Mouse (Mus musculus) gastrocnemius, postnatal 4 days (tissue): Measurements from ENCODE around the gene Zfand2a. TPM values are rescaled to one million over a fixed set of nuclear protein-coding genes. Genes with fewer than 3 reads are reported as not detected.

Source experiments
- DNase-seq, 2 experiments: peaks; one replicate each; pipeline ENCODE4 v3.0.0; 2021 to 2022; ENCODE audit warnings: low spot score in 2 of 2, mixed read lengths in 2 of 2
- long read RNA-seq, 2 experiments: library from polyadenylated mRNA; stranded (forward); transcript quantifications; one replicate each; pipeline ENCODE4 v2.0.0; 2021
- total RNA-seq, 2 experiments: library from RNA; stranded (reverse); gene quantifications; 2 replicates each; pipeline ENCODE4 v1.2.3; 2021

The Zfand2a gene
- total RNA-seq, result 10 to 100 TPM; 13.6 to 13.7 TPM
- long read RNA-seq, experiment 1, partial matches to known transcripts, result 1 of 5 reads
- long read RNA-seq, experiment 1, other reads (novel, unspliced or antisense), result 1 of 5 reads
- long read RNA-seq, experiment 2, partial matches to known transcripts, result 2 of 5 reads
- long read RNA-seq, experiment 2, other reads (novel, unspliced or antisense), result 1 of 5 reads

DNA sequence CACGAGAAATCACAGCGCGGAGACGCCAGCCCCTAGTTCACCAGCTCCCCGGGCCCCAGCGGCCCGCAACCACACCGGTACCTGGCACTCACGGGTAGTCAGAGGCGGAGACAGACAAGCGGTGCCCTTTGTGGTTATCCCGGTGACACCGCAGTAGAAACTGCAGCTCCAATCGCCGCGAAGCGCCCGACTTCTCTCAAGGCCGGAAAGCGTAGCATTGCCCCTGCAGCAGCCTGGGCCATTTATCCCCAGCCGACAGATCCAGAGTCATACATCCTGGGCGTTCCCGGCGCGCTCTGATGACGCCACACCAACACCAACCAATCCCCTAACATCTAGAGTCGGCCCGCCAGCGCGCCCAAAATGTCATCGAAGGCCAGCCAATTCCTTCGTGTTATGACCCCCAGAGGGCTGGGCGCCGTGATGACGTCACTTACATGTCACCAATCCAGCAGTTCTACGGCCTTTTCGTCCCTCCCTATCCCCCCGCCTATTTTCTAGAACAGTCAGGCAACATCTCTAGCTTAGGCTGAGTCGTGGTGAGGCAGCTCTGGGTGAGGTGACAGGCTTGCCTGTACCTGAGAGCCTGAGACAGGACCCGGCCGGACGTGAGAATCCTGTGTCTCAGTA, at the start of gene Zfand2a:
Gene Zfand2a, minus strand, starts transcription at position 365 of the 630 bp plus-strand sequence.
- peak; percentile 97 to 99 for DNase-seq

- no peak for DNase-seq
These were observed 44.5 kb upstream of the Zfand2a start for GRCm38 (mm10) chr5:139528851-139529250.

- no peak for DNase-seq
These were observed 37.6 kb upstream of the Zfand2a start for GRCm38 (mm10) chr5:139521987-139522386.

- no peak for DNase-seq
These were observed 35.9 kb upstream of the Zfand2a start for GRCm38 (mm10) chr5:139520069-139520834.

DNA sequence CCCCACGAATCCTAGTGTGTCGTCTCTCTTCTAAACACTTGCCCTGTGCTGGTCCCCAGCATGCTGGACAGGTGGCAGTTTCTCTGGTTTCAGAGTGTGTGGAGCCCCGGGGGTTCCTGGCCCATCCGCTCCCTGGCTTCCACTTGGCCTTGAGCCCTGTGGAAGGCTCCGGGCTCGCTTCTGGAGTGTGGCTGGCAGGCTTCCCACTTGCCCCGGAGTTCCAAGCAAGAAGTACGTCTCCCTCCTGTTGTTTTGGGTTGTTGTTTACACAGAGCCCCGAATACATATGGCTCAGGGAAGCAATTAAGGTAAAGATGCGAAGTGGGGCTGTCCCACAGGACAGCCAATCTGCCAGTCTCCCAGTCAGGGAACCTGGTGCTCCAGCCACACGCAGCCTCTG, 31.9 kb upstream of the Zfand2a start:
- peak in 1 of 2 experiments; percentile 31 for DNase-seq

DNA sequence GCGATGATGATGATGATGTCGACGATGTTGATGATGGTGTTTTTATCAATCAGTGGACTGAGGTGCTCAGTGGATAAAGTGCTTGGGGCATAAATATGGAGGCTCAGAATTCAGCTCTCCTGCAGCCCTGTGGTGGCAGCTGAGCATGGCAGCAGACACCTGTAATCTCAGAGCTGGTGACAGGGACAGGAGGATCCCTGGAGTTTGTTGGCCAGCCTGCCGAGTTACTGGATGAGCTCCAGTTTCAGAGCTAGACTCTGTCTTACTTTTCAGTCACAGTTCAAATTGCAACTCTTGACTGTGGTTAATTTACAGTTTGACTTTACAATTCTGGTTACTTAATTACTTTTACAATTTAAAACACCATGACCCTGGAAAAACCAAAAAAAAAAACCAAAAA, 27.9 kb upstream of the Zfand2a start:
- DNase-seq, result no peak

DNA sequence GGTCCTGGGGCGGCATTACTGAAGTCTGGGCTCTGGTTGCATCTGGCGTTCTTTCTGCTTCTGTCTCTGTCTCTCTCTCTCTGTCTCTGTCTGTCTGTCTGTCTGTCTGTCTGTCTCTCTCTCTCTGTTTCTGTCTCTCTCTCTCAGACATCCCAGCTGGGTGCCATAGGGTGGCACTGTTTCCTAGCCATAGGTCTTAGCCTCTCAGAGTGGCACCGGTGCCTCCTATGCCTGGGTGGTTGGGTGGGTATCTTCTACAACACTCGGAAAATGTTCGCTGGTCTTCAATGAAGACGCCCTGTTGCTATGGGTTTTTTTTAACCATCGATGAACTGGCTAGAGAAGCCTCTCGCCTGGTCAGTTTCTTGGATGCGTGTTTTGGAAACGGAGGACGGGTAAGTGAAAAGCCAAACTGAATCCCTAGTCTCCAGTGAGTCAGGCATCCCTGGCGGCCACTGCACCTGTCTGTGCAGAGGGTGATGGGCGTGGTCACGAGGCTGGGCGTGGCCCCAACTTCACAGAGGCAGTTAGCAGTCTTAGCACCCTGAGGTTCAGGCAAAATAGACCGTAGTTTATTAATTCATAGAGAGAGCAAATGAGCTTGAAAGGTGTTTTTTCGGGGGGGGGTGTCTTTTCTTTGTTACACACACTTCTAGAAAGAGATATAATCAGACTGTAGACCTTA, 26.5 kb upstream of the Zfand2a start:
- DNase-seq, result no peak

DNA sequence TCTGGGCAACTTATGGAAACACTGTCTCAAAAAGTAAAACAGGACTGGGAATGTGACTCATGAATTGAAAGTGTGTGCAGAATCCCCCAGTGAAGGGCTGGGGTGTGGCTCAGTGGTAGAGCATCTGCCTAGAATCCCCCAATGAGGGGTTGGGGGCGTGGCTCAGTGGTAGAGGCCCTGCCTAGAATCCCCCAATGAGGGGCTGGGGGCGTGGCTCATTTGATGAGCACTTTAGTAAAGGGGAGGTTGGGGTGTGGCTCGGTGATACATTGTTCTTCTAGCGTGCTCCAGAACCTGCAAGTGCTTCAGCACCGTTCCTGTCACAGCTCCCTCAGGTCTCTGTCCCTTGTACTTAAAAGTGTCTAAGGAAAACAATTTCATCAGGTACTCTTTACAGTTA, 21.9 kb upstream of the Zfand2a start:
- no peak for DNase-seq

- peak; percentile 70 to 76 for DNase-seq
These were observed 20.8 kb upstream of the Zfand2a start for GRCm38 (mm10) chr5:139505073-139505606.

DNA sequence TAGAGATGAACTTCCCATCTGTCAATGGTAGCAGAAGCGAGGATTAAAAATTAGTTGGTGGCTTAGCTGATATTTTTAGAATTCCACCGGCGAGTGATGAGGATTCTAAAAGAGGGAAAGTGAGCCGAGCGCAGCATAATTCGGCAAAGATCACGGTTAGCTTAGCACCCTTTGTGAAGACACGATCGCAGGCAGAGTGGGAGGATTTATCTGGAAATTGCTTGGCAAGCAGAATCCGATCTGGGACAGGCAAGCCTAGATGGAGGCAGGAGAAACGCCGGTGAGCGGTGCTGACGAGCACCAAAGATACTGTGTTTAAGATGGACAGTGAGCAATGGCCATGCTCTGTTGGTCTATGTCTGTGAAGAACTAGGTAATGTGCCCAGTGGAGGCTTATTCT, 17.9 kb upstream of the Zfand2a start:
- DNase-seq, result no peak

DNA sequence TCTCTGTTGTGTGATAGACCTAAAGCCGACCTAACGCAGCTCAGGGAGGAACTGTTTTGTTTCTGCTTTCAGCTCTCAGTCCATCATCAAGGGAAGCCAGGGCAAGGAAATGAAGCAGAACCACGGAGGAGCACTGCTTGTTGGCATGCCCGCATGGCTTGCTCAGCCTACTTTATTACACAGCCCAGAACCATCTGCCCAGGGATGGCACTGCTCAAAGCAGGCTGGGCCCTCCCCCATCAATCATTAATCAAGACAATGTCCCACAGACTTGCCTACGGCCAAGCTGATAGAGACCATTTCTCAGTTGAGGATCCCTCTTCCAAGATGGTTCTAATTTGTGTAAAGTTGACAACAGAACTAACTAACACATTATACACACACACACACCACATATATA, 14.4 kb upstream of the Zfand2a start:
- DNase-seq, result no peak

GRCm38 (mm10) chr5:139496939-139497338, 12.6 kb upstream of the Zfand2a start:
- no peak for DNase-seq

DNA sequence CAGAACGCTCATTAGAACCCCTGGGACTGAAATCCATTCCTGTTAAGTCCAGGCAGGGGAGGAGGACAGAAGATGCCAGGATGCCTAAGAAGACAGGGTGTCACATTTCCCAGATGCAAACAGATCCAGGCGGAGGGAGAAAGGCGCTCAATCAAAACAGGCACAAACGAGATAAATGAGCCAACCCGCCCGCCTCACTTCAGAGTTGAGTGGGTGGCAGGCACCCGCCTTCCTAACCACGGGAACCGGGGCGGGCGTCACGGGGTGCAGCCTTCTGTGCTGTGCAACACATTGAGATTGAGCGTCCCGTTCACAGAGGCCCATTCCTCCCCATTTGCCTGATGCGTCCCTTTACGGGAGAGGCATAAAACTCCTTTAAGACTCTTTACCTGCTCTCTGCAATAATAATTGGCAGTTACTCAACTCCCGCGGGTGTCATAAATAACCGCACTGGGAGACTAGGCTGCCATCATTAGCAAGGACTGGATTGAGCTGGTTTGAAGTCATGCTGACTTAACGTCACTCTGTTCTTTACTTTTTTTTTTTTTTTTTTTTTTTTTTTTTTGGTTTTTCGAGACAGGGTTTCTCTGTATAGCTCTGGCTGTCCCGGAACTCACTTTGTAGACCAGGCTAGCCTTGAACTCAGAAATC, 10.8 kb upstream of the Zfand2a start:
- no peak for DNase-seq

DNA sequence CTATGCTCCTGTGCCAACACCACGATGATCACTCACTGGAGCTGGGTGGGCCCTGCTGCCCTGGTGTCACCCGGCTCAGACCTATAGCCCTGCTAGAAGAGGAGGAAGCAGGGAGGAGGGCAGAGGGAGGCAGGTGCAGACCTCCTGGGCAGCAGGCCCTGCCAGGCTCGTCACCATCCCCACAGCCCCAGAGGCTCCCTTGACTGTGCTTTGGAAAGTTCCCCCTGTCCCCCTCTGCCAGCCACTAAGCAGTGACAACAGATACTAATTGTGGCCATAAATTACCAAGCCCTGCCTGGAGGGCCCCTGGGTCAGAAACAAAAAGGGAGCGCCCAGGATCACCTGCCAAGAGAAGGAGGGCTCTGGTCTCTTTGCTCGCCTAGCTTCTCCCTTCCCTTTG, 9.3 kb upstream of the Zfand2a start:
- no peak for DNase-seq

DNA sequence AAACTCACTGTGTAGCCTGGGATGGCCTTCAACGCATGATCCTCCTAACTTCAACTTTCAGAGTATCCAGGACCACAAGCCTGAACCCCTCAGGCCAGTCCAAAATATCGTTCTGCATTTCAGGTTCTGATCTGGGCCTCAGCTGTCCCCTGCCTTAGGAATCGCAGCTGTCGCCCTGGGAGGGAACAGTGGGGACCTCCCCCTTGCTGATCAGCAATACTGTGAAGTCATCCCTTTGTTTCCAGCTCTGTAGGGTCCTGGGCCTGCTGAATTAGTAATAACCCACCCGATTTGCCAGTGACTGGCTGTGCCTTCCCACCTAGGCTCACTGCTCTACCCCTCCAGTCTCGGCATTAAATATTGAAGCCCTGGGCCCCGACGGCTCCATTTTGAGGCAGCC, 7.0 kb upstream of the Zfand2a start:
- no peak for DNase-seq

DNA sequence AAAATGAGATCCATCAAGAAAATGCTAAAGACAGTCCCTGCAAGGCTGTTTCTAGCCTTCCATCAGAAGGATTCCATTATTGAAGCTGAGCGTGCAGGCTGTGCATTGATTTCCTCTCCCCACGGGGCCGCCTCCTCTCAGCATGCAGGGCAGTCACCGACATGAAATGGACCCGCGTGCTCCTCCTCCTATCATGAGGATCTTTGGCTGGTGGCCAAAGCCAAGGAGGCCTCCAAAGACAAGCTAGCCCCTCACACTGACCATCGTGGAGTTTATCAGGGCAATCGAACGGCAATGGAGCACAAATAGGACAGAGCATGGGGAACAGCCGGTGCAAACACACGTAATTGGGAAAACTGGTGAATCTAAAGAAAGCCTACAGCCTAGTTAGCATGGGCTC, 5.8 kb upstream of the Zfand2a start:
- no peak for DNase-seq

- no peak for DNase-seq
These were observed 1.0 kb downstream of the Zfand2a start for GRCm38 (mm10) chr5:139483171-139483848.

GRCm38 (mm10) chr5:139480406-139480805, 3.9 kb downstream of the Zfand2a start:
- DNase-seq, result no peak

- no peak for DNase-seq
These were observed 5.3 kb downstream of the Zfand2a start for GRCm38 (mm10) chr5:139479088-139479487.

- DNase-seq, result no peak
These were observed 9.6 kb downstream of the Zfand2a start for GRCm38 (mm10) chr5:139474741-139475140.
